Mouse (Mus musculus) bone marrow, adult 2 months (tissue): ENCODE data around the gene Gpd2.

ENCODE experiments used
- CTCF ChIP-seq: fragments of 200-500 bp; IDR thresholded peaks from 2 replicates; pipeline ENCODE4 v1.5.1; 2011; ENCODE audit warnings: low read length, control low read depth; ENCODE audit not compliant: control insufficient read depth, insufficient read depth
- POLR2A ChIP-seq: fragments of 200-500 bp; IDR thresholded peaks from 2 replicates; pipeline ENCODE4 v1.6.1; 2011; ENCODE audit warnings: low read depth, mild to moderate bottlenecking, control low read depth, low read length, borderline replicate concordance; ENCODE audit not compliant: control insufficient read depth

- TF ChIP-seq POLR2A, result no peak
- TF ChIP-seq CTCF, result no peak
Observed at GRCm38 (mm10) chr2:57243987-57244386, 6.6 kb downstream of the Gpd2 start.
